Mouse (Mus musculus) left cerebral cortex, adult 11 months (tissue): ENCODE data around the gene Pcbp2.

ENCODE experiments used
- DNase-seq: peaks from one replicate; pipeline ENCODE4 v3.0.0; 2022; ENCODE audit warnings: low spot score

The Pcbp2 gene

GRCm38 (mm10) chr15:102506864-102507263 lies 36.5 kb downstream of the Pcbp2 start:
- DNase-seq, result no peak

GRCm38 (mm10) chr15:102507561-102507960 lies 37.2 kb downstream of the Pcbp2 start:
- no peak for DNase-seq

GRCm38 (mm10) chr15:102508336-102508735 lies 38.0 kb downstream of the Pcbp2 start:
- DNase-seq, result no peak

- DNase-seq, result no peak
Observed at GRCm38 (mm10) chr15:102510110-102510509, 39.8 kb downstream of the Pcbp2 start.

GRCm38 (mm10) chr15:102510590-102511284 lies 40.4 kb downstream of the Pcbp2 start:
- peak; percentile 84 for DNase-seq

- DNase-seq, result no peak
Observed at GRCm38 (mm10) chr15:102511285-102511833, 41.0 kb downstream of the Pcbp2 start.

- DNase-seq, result no peak
Observed at GRCm38 (mm10) chr15:102512010-102512409, 41.7 kb downstream of the Pcbp2 start.

GRCm38 (mm10) chr15:102512471-102512870 lies 42.1 kb downstream of the Pcbp2 start:
- no peak for DNase-seq

GRCm38 (mm10) chr15:102513004-102513403 lies 42.7 kb downstream of the Pcbp2 start:
- DNase-seq, result no peak

- DNase-seq, result no peak
Observed at GRCm38 (mm10) chr15:102515261-102515660, 44.9 kb downstream of the Pcbp2 start.

- DNase-seq, result no peak
Observed at GRCm38 (mm10) chr15:102515791-102516190, 45.5 kb downstream of the Pcbp2 start.

GRCm38 (mm10) chr15:102516293-102516692 lies 46.0 kb downstream of the Pcbp2 start:
- no peak for DNase-seq

- DNase-seq, result peak; percentile 62
Observed at GRCm38 (mm10) chr15:102516728-102517404, 46.5 kb downstream of the Pcbp2 start, which contains the start of gene Map3k12. Gene Map3k12 (minus strand): TSS chr15:102517064.

- no peak for DNase-seq
Observed at GRCm38 (mm10) chr15:102517631-102517975, 47.3 kb downstream of the Pcbp2 start.

- DNase-seq, result peak; percentile 100
Observed at GRCm38 (mm10) chr15:102517976-102518858, 47.9 kb downstream of the Pcbp2 start, which contains the start of gene Tarbp2. Gene Tarbp2 (plus strand): TSS chr15:102518192.

- DNase-seq, result no peak
Observed at GRCm38 (mm10) chr15:102518859-102519201, 48.5 kb downstream of the Pcbp2 start.

- DNase-seq, result no peak
Observed at GRCm38 (mm10) chr15:102519211-102520141, 49.1 kb downstream of the Pcbp2 start.

- DNase-seq, result no peak
Observed at GRCm38 (mm10) chr15:102520416-102520815, 50.1 kb downstream of the Pcbp2 start.

- no peak for DNase-seq
Observed at GRCm38 (mm10) chr15:102521480-102521879, 51.1 kb downstream of the Pcbp2 start.

GRCm38 (mm10) chr15:102524892-102525485 lies 54.6 kb downstream of the Pcbp2 start, which contains the start of gene Npff:
Gene Npff (minus strand): TSS chr15:102524942.
- no peak for DNase-seq
